In the genomic region with DNA sequence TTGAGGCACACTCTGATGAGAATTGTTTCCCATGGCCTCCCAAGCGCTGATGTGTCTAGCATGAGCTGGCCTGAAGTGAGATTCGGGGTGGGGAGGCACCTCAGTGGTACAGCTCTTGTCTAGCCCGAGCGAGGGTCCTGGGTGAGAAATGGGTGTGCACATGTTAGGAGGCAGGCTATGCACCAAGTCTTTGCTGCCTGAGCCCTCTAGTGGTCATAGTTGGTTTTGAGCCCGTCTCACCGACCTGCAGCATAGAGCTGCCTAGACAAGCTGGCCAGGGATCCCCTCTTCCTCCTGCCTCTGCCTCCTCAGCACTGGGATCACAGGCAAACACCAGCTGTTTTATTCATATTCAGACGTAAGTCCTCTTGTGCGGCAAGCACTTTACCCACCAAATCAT, we compare ENCODE assay signal across 7 mouse cellular contexts. TPM values are rescaled to one million over a fixed set of nuclear protein-coding genes. Genes with fewer than 3 reads are reported as not detected.
DNase-seq lines count a peak whose midpoint lies in the region; ATAC-seq lines count a peak whose summit lies in the region.

No protein-coding gene starts in this region.

- no peak overlapping the region for H3K4me3 ChIP-seq in intestine, embryonic 14.5 days (ENCODE audit: low read depth, low read length)
- peak overlapping the region; percentile 15 for H3K4me3 ChIP-seq in megakaryocyte, embryonic 14.5 days (replicated peaks)

- H3K27ac ChIP-seq in intestine, embryonic 14.5 days (ENCODE audit: low read depth): no peak overlapping the region

- peaks cover 41% of the 10 kb centered on the region for H3K36me3 ChIP-seq in intestine, embryonic 14.5 days (ENCODE audit: control insufficient read depth, insufficient read depth, low read length)
- H3K36me3 ChIP-seq in megakaryocyte, embryonic 14.5 days (replicated peaks; ENCODE audit: low read length): peaks cover 51% of the 10 kb centered on the region

- intact Hi-C loops in left cerebral cortex, postnatal 14 days (cut with DNase I): no loop called here

- H3K9me3 ChIP-seq in intestine, embryonic 14.5 days (ENCODE audit: control insufficient read depth, low read length): no peaks in the 10 kb centered on the region
- no peaks in the 10 kb centered on the region for H3K9me3 ChIP-seq in megakaryocyte, embryonic 14.5 days

- ATAC-seq in intestine, embryonic 14.5 days (replicated peaks; ENCODE audit: low FRiP score, low TSS enrichment, low read depth): peak; percentile 69; the same call in 1 of the 2 replicates

- peak; percentile 77 for DNase-seq in WW6 (ENCODE audit: low read depth, low spot score)
- peak; percentile 90 for DNase-seq in cerebellum, postnatal 14 days
- peak; percentile 74 to 76 for DNase-seq in gastrocnemius, adult 8-10 months (ENCODE audit: low spot score in 2 of 2)
- DNase-seq in intestine, embryonic 14.5 days (ENCODE audit: low spot score): peak; percentile 81
- DNase-seq in left cerebral cortex, postnatal 14 days (ENCODE audit: low spot score in 2 of 2): peak; percentile 86 to 87
- peak; percentile 71 to 75 for DNase-seq in right cerebral cortex, postnatal 36 days (ENCODE audit: low spot score in 2 of 2)

- no peaks in the 10 kb centered on the region for H3K27me3 ChIP-seq in intestine, embryonic 14.5 days (replicated peaks; ENCODE audit: control insufficient read depth, insufficient read depth, low read length)
- no peaks in the 10 kb centered on the region for H3K27me3 ChIP-seq in megakaryocyte, embryonic 14.5 days (replicated peaks)

- no peak overlapping the region for H3K9ac ChIP-seq in intestine, embryonic 14.5 days (ENCODE audit: low read length)

- H3K4me2 ChIP-seq in intestine, embryonic 14.5 days (ENCODE audit: low read length): no peak overlapping the region

- 22% methylated on average over 8 of the region's 8 CpGs for WGBS in intestine, embryonic 14.5 days

- H3K4me1 ChIP-seq in intestine, embryonic 14.5 days (replicated peaks; ENCODE audit: control insufficient read depth, insufficient read depth, low read length): peaks cover 7% of the 10 kb centered on the region; the same call in 1 of the 2 replicates
- H3K4me1 ChIP-seq in megakaryocyte, embryonic 14.5 days: peaks cover 81% of the 10 kb centered on the region

RNA-seq across cellular contexts. Expression of a gene that starts 7.4 kb away (rescaled TPM):
- 100 to 1,000 TPM; 180 to 201 (median 196) TPM for total RNA-seq in gastrocnemius, adult 8-10 months (2022)
- 15.3 and 16.1 TPM in 2 replicates for polyA plus RNA-seq in intestine, embryonic 14.5 days (2014; fragmentation: Nextera tagmentation; extraction: Ambion mirVana)
- 10 to 100 TPM; 39.1 to 41.0 TPM for total RNA-seq in left cerebral cortex, postnatal 14 days (2021)
- 9.5 and 11.2 TPM in 2 replicates for polyA plus RNA-seq in megakaryocyte, embryonic 14.5 days (2012; ENCODE audit: insufficient read depth, low replicate concordance)

RNA-seq across cellular contexts. Expression of a gene that starts 12.6 kb away (rescaled TPM):
- total RNA-seq in gastrocnemius, adult 8-10 months (2022): 1 to 10 TPM; 1.7 to 2.2 (median 2.0) TPM
- polyA plus RNA-seq in intestine, embryonic 14.5 days (2014; fragmentation: Nextera tagmentation; extraction: Ambion mirVana): 7.1 and 11.3 TPM in 2 replicates
- total RNA-seq in left cerebral cortex, postnatal 14 days (2021): 1 to 10 TPM; 5.5 to 5.9 TPM
- polyA plus RNA-seq in megakaryocyte, embryonic 14.5 days (2012; ENCODE audit: insufficient read depth, low replicate concordance): 13.7 and 27.2 TPM in 2 replicates

RNA-seq across cellular contexts. Expression of a gene that starts 28.7 kb away (rescaled TPM):
- total RNA-seq in gastrocnemius, adult 8-10 months (2022): 10 to 100 TPM; 22.9 to 44.8 (median 28.7) TPM
- polyA plus RNA-seq in intestine, embryonic 14.5 days (2014; fragmentation: Nextera tagmentation; extraction: Ambion mirVana): 88.2 and 95.1 TPM in 2 replicates
- total RNA-seq in left cerebral cortex, postnatal 14 days (2021): 1 to 10 TPM; 4.8 TPM
- polyA plus RNA-seq in megakaryocyte, embryonic 14.5 days (2012; ENCODE audit: insufficient read depth, low replicate concordance): 4.6 and 21.3 TPM in 2 replicates

RNA-seq across cellular contexts. Expression of a gene that starts 36.1 kb away (rescaled TPM):
- not detected for total RNA-seq in gastrocnemius, adult 8-10 months (2022)
- polyA plus RNA-seq in intestine, embryonic 14.5 days (2014; fragmentation: Nextera tagmentation; extraction: Ambion mirVana): 0.17 TPM in 1 of 2 replicates, not detected in the other
- total RNA-seq in left cerebral cortex, postnatal 14 days (2021): not detected
- polyA plus RNA-seq in megakaryocyte, embryonic 14.5 days (2012; ENCODE audit: insufficient read depth, low replicate concordance): not detected in 2 replicates

RNA-seq across cellular contexts. Expression of a gene that starts 39.1 kb away (rescaled TPM):
- under 1 TPM; 0.18 to 0.67 (median 0.44) TPM for total RNA-seq in gastrocnemius, adult 8-10 months (2022)
- polyA plus RNA-seq in intestine, embryonic 14.5 days (2014; fragmentation: Nextera tagmentation; extraction: Ambion mirVana): 122 and 123 TPM in 2 replicates
- total RNA-seq in left cerebral cortex, postnatal 14 days (2021): 1 to 10 TPM; 2.1 to 2.8 TPM
- 12.4 and 22.6 TPM in 2 replicates for polyA plus RNA-seq in megakaryocyte, embryonic 14.5 days (2012; ENCODE audit: insufficient read depth, low replicate concordance)

Comparison
In these comparisons a context has a peak if more than half of its experiments do, and no peak if none do; other contexts are left out.
1. RNA of a gene that starts 7.4 kb away (total RNA-seq): 180 to 201 TPM in gastrocnemius, adult 8-10 months; 39.1 to 41.0 TPM in left cerebral cortex, postnatal 14 days; every median in the first group is over 4 times any median in the second.
2. RNA of a gene that starts 28.7 kb away (total RNA-seq): 22.9 to 44.8 TPM in gastrocnemius, adult 8-10 months; 4.8 TPM in left cerebral cortex, postnatal 14 days; every median in the first group is over 4 times any median in the second.
3. Peak in every context shown above with its lines, with median percentiles within 50 percentile points of each other: DNase-seq.